Mouse (Mus musculus): Measurements from ENCODE around the gene Cd27. TPM values are rescaled to one million over a fixed set of nuclear protein-coding genes. Genes with fewer than 3 reads are reported as not detected.
A peak's percentile ranks its signal among the peaks of the same experiment; 100 is the strongest.

Gene Cd27
- total and polyA plus RNA-seq, 3 experiments: 0.46 TPM; not detected in 2

DNA sequence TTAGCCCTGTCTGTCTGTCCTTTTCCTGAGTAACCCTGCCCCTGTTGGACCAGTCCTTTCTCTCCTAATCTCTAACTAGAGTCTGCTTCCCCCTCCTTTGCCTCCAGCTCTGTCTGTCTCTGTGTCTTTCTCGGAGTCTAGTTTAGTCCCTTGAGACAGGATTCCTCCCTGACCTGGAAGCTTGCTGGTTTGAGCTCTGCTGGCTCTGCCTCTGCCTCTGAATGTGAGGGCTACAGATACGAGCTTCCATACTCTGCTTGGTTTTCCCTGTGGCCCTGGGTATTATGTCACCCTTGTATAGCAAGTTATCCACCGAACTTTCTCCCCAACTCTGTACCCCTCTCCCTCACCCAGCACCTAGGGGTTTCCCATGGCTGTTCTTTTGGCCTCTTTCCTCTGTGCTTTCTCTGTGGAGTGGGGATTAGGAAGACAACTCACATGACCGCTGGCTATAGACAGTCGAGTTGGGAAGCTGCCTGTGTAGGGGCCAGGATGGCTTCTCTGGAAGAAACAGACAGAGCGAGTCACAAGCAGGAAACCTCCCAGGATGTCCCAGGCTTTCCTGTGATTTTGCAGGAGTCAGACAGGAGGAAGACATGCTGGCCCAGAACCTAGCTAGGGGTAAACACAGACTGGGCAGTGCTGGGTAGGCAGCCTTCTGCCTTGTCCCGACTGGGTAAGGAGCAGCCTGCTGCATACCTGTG is 2.8 kb downstream of the Cd27 start:
- Histone ChIP-seq H3K36me3 (ENCODE audit: control insufficient read depth in 1 of 2, insufficient read depth in 2 of 2, low read length in 2 of 2) (peaks cover 0 to 9% of the 10 kb centered on the region in 2 experiments; a peak in 2 of 4 replicates), H3K9ac (ENCODE audit: control insufficient read depth, low read depth, low read length, poor library complexity, severe bottlenecking) (no peak overlapping the region), H3K4me1 (ENCODE audit: control insufficient read depth in 1 of 2, insufficient read depth in 2 of 2, low read length in 2 of 2) (peaks cover 3 to 13% of the 10 kb centered on the region in 2 experiments; a peak in 3 of 4 replicates), H3K27me3 (ENCODE audit: control insufficient read depth in 1 of 2, insufficient read depth in 2 of 2, low read length in 2 of 2) (no peaks in the 10 kb centered on the region), H3K79me2 (ENCODE audit: control insufficient read depth, insufficient read depth, low read length, poor library complexity) (peaks cover 4% of the 10 kb centered on the region; the same call in 1 of the 2 replicates), H3K27ac (ENCODE audit: control insufficient read depth, low read depth, low read length) (no peak overlapping the region), H3K4me3 (ENCODE audit: control insufficient read depth in 1 of 2, insufficient read depth in 1 of 2, low read depth in 2 of 2, low read length in 2 of 2) (no peak overlapping the region), H3K9me3 (replicated peaks; ENCODE audit: insufficient read depth, low read length) (no peaks in the 10 kb centered on the region)
- no peak for DNase-seq (ENCODE audit: low read depth, low spot score)
- no peak for TF ChIP-seq CHD2 (IDR thresholded peaks at IDR 0.05; ENCODE audit: low read length)
- no peak for TF ChIP-seq TAL1 (IDR thresholded peaks at IDR 0.05; ENCODE audit: low read length)
- no peak for TF ChIP-seq TCF12 (IDR thresholded peaks at IDR 0.05; ENCODE audit: low read depth, low read length)
- TF ChIP-seq ZNF384 (IDR thresholded peaks at IDR 0.05; ENCODE audit: low read depth, low read length): no peak
- no peak for TF ChIP-seq KAT2A (conservative IDR thresholded peaks at IDR 0.05; ENCODE audit: low read depth, low read length)
- no peak for TF ChIP-seq CTCF (IDR thresholded peaks at IDR 0.05 in 2 of 3, conservative IDR thresholded peaks at IDR 0.05 in 1 of 3; ENCODE audit: control insufficient read depth in 1 of 3, insufficient read depth in 1 of 3, low read depth in 2 of 3, low read length in 3 of 3, poor library complexity in 1 of 3, severe bottlenecking in 1 of 3)
- TF ChIP-seq MAFK (IDR thresholded peaks at IDR 0.05; ENCODE audit: borderline replicate concordance, low read depth, low read length): no peak
- no peak for TF ChIP-seq EP300 (IDR thresholded peaks at IDR 0.05; ENCODE audit: low read depth in 1 of 2, low read length in 2 of 2)
- TF ChIP-seq BHLHE40 (IDR thresholded peaks at IDR 0.05; ENCODE audit: borderline replicate concordance, low read depth, low read length): no peak
- no peak for TF ChIP-seq JUND (IDR thresholded peaks at IDR 0.05; ENCODE audit: low read depth, low read length)
- no peak for TF ChIP-seq POLR2A (IDR thresholded peaks at IDR 0.05; ENCODE audit: control insufficient read depth in 1 of 2, insufficient read depth in 1 of 2, low read depth in 1 of 2, low read length in 2 of 2, poor library complexity in 1 of 2)
- TF ChIP-seq USF1 (IDR thresholded peaks at IDR 0.05; ENCODE audit: low read depth, low read length): no peak
- no peak for TF ChIP-seq ZC3H11A (IDR thresholded peaks at IDR 0.05; ENCODE audit: low read depth, low read length)
- TF ChIP-seq E2F4 (IDR thresholded peaks at IDR 0.05; ENCODE audit: borderline replicate concordance, low read depth, low read length): no peak
- no peak for TF ChIP-seq ZMIZ1 (IDR thresholded peaks at IDR 0.05; ENCODE audit: low read depth, low read length)
- TF ChIP-seq RCOR1 (IDR thresholded peaks at IDR 0.05; ENCODE audit: low read depth, low read length): no peak
- no peak for TF ChIP-seq TBP (IDR thresholded peaks at IDR 0.05; ENCODE audit: low read depth, low read length)
- TF ChIP-seq RAD21 (IDR thresholded peaks at IDR 0.05; ENCODE audit: low read depth, low read length): no peak

DNA sequence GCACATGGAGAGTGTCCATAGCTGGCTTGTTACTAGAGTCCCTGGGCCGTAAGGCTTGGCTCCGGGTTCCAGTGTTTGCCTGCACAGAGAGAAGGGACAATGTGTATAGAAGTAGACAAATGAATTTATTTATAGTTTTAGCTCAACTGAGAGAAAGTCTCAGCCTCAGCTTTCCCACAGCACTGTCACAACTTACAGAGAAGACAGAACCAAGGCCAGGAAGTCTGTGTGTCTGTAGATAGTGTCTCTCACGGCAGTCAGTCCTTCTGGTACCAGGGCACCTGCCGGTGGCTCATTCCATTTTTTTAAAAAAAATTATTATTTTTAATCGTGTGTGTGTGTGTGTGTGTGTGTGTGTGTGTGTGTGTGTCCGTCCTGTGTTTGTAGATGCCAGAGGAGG is 4.3 kb downstream of the Cd27 start:
- Histone ChIP-seq H3K4me3 (ENCODE audit: control insufficient read depth in 1 of 2, insufficient read depth in 1 of 2, low read depth in 2 of 2, low read length in 2 of 2) (peak overlapping the region; percentile 84 to 89; a peak in 3 of 4 replicates), H3K27ac (ENCODE audit: control insufficient read depth, low read depth, low read length) (peak overlapping the region; percentile 30), H3K27me3 (ENCODE audit: control insufficient read depth in 1 of 2, insufficient read depth in 2 of 2, low read length in 2 of 2) (no peaks in the 10 kb centered on the region)

More for the DNA sequence above, 4.3 kb downstream of the Cd27 start:
- Histone ChIP-seq H3K36me3 (ENCODE audit: control insufficient read depth in 1 of 2, insufficient read depth in 2 of 2, low read length in 2 of 2) (peaks cover 0 to 9% of the 10 kb centered on the region in 2 experiments; a peak in 2 of 4 replicates), H3K9ac (ENCODE audit: control insufficient read depth, low read depth, low read length, poor library complexity, severe bottlenecking) (peak overlapping the region; percentile 85), H3K9me3 (replicated peaks; ENCODE audit: insufficient read depth, low read length) (no peaks in the 10 kb centered on the region), H3K4me1 (ENCODE audit: control insufficient read depth in 1 of 2, insufficient read depth in 2 of 2, low read length in 2 of 2) (peaks cover 3 to 17% of the 10 kb centered on the region in 2 experiments; a peak in 3 of 4 replicates), H3K79me2 (ENCODE audit: control insufficient read depth, insufficient read depth, low read length, poor library complexity) (peaks cover 4% of the 10 kb centered on the region; the same call in 1 of the 2 replicates)
- peak; percentile 58 for DNase-seq (ENCODE audit: low read depth, low spot score)
- TF ChIP-seq MYC (IDR thresholded peaks at IDR 0.05; ENCODE audit: low read depth, low read length): no peak
- TF ChIP-seq MXI1 (IDR thresholded peaks at IDR 0.05; ENCODE audit: low read depth, low read length): peak; percentile 45; the same call in 1 of the 2 replicates
- TF ChIP-seq GATA1 (IDR thresholded peaks at IDR 0.05; ENCODE audit: low read depth, low read length): 0 out of 2 replicates have a peak, but pooled peaks have one; percentile 21
- TF ChIP-seq TAL1 (IDR thresholded peaks at IDR 0.05; ENCODE audit: low read length): peak; percentile 65
- peak; percentile 45; the same call in 1 of the 2 replicates for TF ChIP-seq ETS1 (IDR thresholded peaks at IDR 0.05; ENCODE audit: low read depth, low read length)
- TF ChIP-seq TCF12 (IDR thresholded peaks at IDR 0.05; ENCODE audit: low read depth, low read length): peak; percentile 68; the same call in 1 of the 2 replicates
- TF ChIP-seq ZC3H11A (IDR thresholded peaks at IDR 0.05; ENCODE audit: low read depth, low read length): no peak
- no peak for TF ChIP-seq MAFK (IDR thresholded peaks at IDR 0.05; ENCODE audit: borderline replicate concordance, low read depth, low read length)
- TF ChIP-seq ZNF384 (IDR thresholded peaks at IDR 0.05; ENCODE audit: low read depth, low read length): no peak; the same call in 1 of the 2 replicates
- no peak for TF ChIP-seq MEF2A (IDR thresholded peaks at IDR 0.05; ENCODE audit: extremely low read depth, insufficient replicate concordance, low read depth, low read length, poor library complexity, severe bottlenecking)
- TF ChIP-seq EP300 (IDR thresholded peaks at IDR 0.05; ENCODE audit: low read depth in 1 of 2, low read length in 2 of 2): peak; percentile 14 to 41; a peak in 1 of 4 replicates

Data from MEL (cell line).